Mouse (Mus musculus): Measurements from ENCODE around the gene I830077J02Rik.
"Not testable (repeated sequence)": the region's sequence is repeated elsewhere in the genome, so short reads cannot be mapped to it uniquely, and the experiment has no call there.

The I830077J02Rik gene

DNA sequence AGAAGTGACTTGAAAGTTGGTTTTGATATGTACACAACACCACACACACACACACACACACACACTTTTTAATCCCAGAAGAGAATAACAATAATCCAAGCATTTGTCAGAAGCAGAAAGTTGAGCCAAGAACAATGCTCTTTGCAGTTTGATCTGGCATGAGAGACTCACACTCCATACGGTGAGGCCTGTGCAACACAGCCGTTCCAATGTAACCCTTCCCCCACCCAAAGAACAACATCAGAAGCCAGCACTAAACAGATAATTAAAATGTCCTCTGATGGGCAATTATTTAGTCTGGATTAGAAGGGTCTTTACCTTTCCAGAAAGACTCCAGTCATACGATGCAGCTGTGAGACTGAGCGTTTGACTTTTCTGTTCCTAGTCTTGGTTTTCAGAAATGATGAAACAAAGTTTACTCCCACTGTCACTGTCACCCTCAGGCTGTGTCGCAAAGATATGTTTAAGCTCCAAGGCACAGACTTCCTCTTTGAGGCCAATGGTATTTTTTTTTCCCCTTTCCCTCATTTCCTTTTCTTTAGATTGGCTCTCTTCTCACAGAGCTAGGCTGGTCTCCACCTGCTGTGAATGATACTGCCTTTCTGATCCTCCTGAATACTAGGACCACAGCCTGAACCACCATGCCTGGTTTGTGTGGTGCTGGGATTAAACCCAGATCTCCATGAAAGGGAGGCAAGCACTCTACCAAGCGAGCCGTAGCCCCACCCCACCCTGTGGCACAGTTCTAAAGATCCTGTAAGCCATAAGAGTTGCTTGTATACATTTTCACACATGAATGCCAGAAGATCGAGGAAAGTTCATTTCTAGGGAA is at the start of gene I830077J02Rik:
Gene I830077J02Rik (minus strand): TSS at position 425 of the 832 bp plus-strand sequence.
- DNase-seq (ENCODE audit: low read depth) = no peak

DNA sequence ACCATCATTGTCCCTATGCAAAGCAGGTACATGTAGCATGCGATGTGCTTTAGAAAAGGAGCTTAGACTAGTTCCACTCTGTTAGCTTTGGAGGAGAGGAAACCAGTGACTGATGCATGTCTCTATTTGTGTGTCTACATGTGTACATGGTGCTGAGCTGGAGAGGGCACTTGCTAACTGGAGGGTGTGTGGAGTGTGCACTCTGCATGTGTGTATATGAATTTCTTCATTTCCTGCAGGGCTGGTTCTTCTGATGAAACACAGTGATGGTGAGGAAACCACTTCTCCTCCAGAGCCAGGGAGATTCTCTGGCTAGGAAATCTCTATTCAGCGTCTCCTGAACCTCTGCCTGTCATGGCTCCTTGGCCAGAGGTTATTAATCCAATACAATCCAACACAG is 41.7 kb upstream of the I830077J02Rik start:
- DNase-seq (ENCODE audit: low read depth) = no peak

GRCm38 (mm10) chr3:105973411-105973810 is 40.9 kb upstream of the I830077J02Rik start, which contains the start of gene Ovgp1:
Gene Ovgp1, plus strand, starts transcription at chr3:105973711.
- DNase-seq (ENCODE audit: low read depth) = no peak

DNA sequence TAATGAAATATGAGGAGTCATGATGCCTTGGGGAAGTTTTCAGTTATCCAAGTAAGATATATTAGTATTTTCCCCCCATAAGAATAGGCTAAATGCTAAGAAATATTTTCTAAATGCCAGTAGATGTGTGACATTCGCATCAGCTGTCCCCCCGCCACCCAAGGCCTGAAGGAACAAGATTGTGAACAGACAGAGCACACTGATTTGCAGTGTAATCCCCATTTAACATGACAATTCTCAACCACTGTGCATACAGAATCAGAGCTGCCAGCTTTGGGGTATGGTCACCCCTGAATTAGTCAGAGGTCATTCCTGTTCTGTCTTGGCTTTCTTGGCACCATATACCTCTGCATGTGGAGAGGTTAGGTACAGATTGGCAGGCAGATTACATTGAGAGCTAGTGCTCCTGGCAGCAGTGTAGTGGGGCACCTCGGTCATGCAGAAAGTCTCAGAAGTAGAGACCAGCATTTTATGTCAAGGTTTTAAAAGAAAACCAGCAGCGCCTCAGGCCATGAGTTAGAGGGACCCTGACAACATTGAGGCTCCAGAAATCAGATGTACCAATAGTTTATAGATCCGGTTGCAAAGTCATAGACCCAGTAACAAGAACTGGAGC is 39.5 kb upstream of the I830077J02Rik start:
- DNase-seq (ENCODE audit: low read depth) = no peak

DNA sequence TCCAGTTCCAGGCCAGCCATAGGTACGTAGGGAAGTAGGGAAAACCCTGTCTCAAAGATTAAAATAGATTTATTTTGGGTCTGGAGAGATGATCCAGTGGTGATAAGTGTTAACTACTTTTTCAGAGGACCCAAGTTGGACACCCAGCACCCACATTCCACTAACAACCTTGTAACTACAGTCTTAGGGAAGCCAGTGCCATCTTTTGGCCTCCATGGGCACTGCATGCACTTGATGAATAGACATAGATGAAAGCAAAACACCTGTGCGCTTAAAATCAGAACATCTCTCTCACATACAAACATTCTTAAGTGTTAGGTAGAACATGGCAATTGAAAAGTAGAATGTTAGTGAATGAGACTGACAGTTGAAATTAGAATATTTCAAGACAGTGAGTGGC is 28.2 kb upstream of the I830077J02Rik start:
- peak; percentile 51 for DNase-seq (ENCODE audit: low read depth)

DNA sequence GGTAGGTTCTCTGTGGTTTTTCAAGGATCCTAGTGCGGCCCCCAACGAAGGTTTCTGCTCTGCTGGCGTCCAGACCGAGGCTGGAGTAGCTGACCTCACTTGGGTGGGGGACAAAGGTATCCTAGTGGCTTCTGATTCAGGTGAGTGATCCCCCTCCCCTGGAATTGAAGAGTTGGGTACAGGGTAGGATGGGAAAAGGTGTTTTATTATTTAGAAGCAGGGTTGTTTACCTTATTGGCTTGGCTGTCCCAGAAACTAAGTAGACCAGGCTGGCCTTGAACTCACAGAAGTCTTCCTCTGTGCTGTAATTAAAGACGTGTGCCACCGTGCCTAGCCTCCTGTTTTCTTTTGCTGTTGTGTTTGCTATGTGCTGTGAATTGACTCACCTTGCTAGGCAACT is 27.5 kb upstream of the I830077J02Rik start, which contains the start of gene Atp5f1:
Gene Atp5f1 (minus strand): TSS at position 101 of the 400 bp plus-strand sequence.
- DNase-seq (ENCODE audit: low read depth) = no peak

- DNase-seq (ENCODE audit: low read depth) = no peak
Measured at GRCm38 (mm10) chr3:105959585-105959984, 27.1 kb upstream of the I830077J02Rik start.

DNA sequence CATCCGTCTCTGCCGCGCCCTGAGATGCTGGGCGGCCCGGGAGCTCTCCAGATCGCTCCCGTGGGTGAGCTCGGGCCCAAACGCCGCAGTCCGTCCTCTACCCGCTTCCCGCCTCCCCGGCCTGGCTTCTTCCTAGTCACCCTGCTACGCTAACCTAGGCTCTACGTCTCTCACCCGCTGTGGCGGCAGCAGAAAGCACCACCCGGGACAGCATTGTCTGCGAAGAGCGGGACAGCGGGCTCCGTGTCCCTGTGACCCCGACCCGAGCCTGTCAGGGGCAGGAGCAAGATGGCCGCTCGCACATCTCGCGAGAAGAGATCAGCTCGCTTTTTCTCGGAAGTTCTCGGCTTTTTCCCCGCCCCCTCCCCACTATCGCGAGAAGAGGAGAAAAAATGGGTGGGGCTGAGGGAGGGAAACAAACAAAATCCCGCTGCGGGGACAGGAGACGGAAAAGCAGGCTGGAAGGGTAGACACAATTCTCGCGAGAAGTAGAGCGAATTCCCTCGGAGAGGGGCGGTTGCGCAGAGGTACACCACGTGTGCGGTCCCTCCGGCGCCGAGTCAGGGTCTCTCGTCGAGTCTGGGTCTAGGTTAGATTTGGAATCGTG is 26.6 kb upstream of the I830077J02Rik start, which contains the start of gene Wdr77:
Gene Wdr77 (plus strand): TSS at position 396 of the 607 bp plus-strand sequence.
- DNase-seq (ENCODE audit: low read depth) = peak; percentile 100

GRCm38 (mm10) chr3:105958204-105958603 is 25.7 kb upstream of the I830077J02Rik start:
- DNase-seq (ENCODE audit: low read depth) = no peak

DNA sequence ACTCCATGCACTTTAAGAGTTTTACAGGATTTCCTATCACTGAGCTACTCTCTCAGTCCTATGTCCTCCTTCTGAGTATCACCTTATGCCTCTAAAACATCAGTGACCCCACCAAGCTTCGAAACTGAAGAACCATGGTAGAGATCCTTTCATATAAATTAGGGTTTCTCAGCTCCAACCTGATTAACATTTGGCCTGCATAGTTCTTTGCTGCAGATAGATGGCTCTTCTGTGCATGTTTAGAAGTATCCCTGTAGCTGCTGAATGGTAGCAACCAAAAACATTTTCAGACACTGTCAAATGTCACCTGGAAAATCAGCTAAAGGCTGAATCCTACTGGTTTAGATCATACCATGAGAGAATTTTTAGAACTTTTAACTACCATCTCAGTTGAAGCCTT is 24.8 kb upstream of the I830077J02Rik start:
- DNase-seq (ENCODE audit: low read depth) = peak; percentile 23

DNA sequence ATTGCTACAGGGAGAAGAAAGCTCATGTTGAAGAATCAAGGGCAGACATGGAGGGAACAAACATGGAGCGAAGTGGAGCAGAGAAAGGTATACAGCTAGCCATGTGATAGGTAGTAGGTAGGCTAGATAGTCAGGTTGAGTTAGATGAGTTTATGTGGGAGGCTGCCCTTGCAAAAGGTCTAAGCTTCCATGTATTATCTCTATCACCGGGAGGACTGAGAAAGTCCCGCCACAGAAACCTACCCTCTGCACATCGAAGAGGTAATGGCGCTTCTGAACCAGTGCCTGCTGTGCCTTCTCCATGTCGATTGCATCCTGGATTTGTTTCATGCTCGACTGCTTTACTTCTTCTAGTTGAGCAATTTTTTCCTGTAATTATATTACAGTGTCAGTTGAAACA is 18.9 kb upstream of the I830077J02Rik start:
- DNase-seq (ENCODE audit: low read depth) = no peak

DNA sequence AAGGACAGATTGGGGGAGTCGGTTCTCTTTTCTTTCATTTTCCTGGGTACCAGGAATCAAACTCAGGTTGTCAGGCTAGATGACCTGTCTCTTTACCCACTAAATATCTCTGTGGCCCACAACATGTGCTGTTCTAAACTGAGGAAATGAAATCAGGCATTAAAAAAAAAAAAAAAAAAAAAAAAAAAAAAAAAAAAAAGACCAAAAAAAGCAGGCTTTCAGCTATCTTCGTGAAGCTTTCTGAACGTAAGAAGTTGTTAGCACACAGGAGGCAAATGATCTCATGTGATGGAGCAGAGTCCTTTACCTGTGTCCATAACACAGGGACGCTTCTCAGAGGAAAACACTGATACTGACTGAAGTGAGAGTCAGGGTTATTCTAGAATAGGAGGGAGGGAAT is 3.6 kb upstream of the I830077J02Rik start:
- no peak for DNase-seq (ENCODE audit: low read depth)

DNA sequence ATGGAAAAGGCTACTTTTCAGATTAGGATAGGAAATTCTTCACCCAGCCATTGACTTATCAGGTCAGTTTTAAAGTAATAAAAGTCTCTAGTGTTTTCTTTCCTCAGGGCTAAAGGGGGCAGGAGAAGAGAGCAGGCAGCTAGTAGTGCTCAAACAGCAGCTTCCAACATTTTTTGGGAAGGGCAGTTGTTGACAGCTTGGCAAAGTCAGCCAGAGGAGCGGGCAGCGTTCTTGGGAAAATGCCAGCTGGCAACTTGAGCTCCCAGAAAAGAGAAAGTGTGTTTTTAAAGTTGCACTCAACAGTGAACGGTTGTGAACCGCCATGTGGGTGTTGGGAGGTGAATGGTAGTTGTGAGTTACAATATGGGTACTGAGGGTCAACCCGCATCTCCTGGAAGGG is 2.6 kb upstream of the I830077J02Rik start:
- DNase-seq (ENCODE audit: low read depth) = no peak

DNA sequence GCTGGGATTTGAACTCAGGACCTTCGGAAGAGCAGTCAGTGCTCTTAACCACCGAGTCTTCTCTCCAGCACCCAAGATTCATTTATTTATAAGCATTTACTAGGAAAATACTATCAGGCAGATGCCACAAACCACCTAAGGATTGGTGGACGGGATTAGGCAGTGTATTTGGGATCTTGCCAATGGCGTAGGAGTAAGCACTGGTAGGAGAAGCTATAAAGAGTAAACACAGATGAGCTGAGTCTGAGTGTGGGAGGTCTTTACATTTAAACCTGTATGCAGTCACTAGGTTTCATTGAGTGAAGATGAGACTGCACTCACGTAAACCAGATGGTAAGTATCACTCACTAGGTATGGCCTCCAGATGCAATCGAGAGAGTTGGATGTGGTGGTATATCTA is 1.5 kb upstream of the I830077J02Rik start:
- DNase-seq (ENCODE audit: low read depth) = no peak

DNA sequence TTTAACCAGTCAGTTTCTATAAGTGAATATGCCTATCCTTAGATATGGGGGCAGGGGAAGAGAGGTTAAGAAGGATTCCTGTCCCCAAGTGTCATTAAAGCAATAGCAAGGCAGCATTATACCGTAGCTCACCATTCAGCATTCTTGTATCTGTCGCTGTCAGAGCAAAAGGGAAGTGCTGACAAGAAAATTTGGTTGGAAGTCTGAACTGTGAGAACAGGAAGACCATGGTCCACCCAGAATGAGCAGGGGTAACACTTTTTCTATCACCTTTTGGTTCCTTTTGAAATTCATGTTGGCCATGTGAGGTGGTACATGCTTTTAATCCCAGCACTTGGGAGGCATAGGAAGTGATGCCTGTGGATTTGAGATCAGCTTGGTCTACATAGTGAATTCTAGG is 1.4 kb downstream of the I830077J02Rik start:
- DNase-seq (ENCODE audit: low read depth) = no peak

DNA sequence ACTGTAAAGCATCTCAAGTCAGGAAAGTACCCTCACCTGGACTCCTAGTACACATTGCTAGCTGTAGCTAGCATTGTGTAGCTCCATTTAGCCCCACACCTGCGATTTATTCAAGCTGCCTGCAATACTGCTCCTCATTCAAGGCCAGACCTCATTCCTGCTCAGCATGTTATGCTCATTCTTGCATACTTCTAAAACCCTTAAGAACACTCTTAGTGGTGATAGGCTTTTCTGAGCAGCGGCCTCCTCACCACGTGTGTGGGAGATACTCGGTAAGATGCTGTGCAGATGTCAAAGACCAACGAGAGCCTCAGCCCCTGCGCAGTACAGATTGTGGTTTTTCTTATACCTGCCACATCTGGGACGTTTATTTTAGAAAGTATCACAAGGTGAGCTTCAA is 2.6 kb downstream of the I830077J02Rik start:
- DNase-seq (ENCODE audit: low read depth) = peak; percentile 29

GRCm38 (mm10) chr3:105928781-105929180 is 3.7 kb downstream of the I830077J02Rik start:
- DNase-seq (ENCODE audit: low read depth) = no peak

GRCm38 (mm10) chr3:105928195-105928569 is 4.3 kb downstream of the I830077J02Rik start:
- DNase-seq (ENCODE audit: low read depth) = no peak

- DNase-seq (ENCODE audit: low read depth) = no peak
Measured at GRCm38 (mm10) chr3:105927561-105928194, 4.8 kb downstream of the I830077J02Rik start.

- DNase-seq (ENCODE audit: low read depth) = no peak
Measured at GRCm38 (mm10) chr3:105924616-105925015, 7.8 kb downstream of the I830077J02Rik start.

GRCm38 (mm10) chr3:105921959-105922358 is 10.5 kb downstream of the I830077J02Rik start:
- DNase-seq (ENCODE audit: low read depth) = no peak

DNA sequence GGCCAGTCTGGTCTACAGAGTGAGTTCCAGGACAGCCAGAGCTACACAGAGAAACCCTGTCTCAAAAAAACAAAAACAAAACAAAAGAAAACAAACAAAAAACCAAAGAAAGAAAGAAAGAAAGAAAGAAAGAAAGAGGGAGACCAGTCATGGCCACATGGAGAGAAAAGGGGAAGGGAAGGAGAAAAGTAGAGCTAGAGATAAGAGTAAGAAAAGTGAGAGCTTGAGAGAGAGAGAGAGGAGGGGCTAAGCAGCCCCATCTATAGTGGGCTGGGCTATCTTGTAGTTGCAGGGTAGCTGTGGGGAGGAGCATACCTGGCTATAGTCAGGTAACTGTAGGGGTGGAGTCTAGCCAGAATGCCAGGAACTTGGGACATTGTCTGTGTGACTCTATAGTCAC is 11.7 kb downstream of the I830077J02Rik start:
- DNase-seq (ENCODE audit: low read depth) = not testable (repeated sequence)
